Mouse (Mus musculus) neural tube, embryonic 11.5 days (tissue): Measurements from ENCODE around the gene Gclm. TPM values are rescaled to one million over a fixed set of nuclear protein-coding genes. Genes with fewer than 3 reads are reported as not detected.
"Not testable (repeated sequence)": the region's sequence is repeated elsewhere in the genome, so short reads cannot be mapped to it uniquely, and the experiment has no call there.

Experiments
- ATAC-seq: fragments of 200-750 bp; cut with Nextera tagmentation; 2 replicates; pipeline ENCODE4 v1.8.0; 2017; ENCODE audit warnings: moderate number of reproducible peaks, mild to moderate bottlenecking, moderate TSS enrichment, moderate library complexity; ENCODE audit not compliant: insufficient read depth, low FRiP score, low TSS enrichment
- DNase-seq: peaks from one replicate; pipeline ENCODE4 v3.0.0-alpha.2; 2015; ENCODE audit warnings: low spot score
- H3K27ac ChIP-seq: fragments of 300-500 bp; sonication (generic); 2 replicates; pipeline ENCODE4 v1.5.1; 2014; ENCODE audit warnings: low read depth, mild to moderate bottlenecking, low read length
- H3K27me3 ChIP-seq: fragments of 300-500 bp; sonication (generic); 2 replicates; pipeline ENCODE4 v1.6.1; 2014; ENCODE audit warnings: mild to moderate bottlenecking, low read length, mixed read lengths; ENCODE audit not compliant: control insufficient read depth, insufficient read depth
- H3K36me3 ChIP-seq: fragments of 300-500 bp; sonication (generic); 2 replicates; pipeline ENCODE4 v1.6.1; 2014; ENCODE audit warnings: mild to moderate bottlenecking, low read length, moderate library complexity, mixed read lengths; ENCODE audit not compliant: control insufficient read depth, insufficient read depth
- H3K4me1 ChIP-seq: fragments of 300-500 bp; sonication (generic); 2 replicates; pipeline ENCODE4 v1.6.1; 2014; ENCODE audit warnings: low read length, mixed read lengths; ENCODE audit not compliant: control insufficient read depth, insufficient read depth
- H3K4me2 ChIP-seq: fragments of 300-500 bp; sonication (generic); 2 replicates; pipeline ENCODE4 v1.6.1; 2014; ENCODE audit warnings: low read depth, mild to moderate bottlenecking, moderate library complexity
- H3K4me3 ChIP-seq: fragments of 300-500 bp; sonication (generic); 2 replicates; pipeline ENCODE4 v1.5.1; 2014; ENCODE audit warnings: low read depth, low read length
- H3K9ac ChIP-seq: fragments of 300-500 bp; sonication (generic); 2 replicates; pipeline ENCODE4 v1.6.1; 2014; ENCODE audit warnings: mild to moderate bottlenecking, low read length
- H3K9me3 ChIP-seq: fragments of 300-500 bp; sonication (generic); 2 replicates; pipeline ENCODE4 v1.6.1; 2016; ENCODE audit warnings: low read length; ENCODE audit not compliant: control insufficient read depth
- WGBS: fragments of 180-500 bp; shearing (Covaris S2); extraction: QIAGEN DNeasy Blood & Tissue Kit; methylation state at CpG from one replicate; pipeline ENCODE4 v1.1.7; 2014; 5-methylcytosine and 5-hydroxymethylcytosine counted together
- polyA plus RNA-seq: library from polyadenylated mRNA; unstranded; fragments of >200 nt; fragmentation: Nextera tagmentation; extraction: Ambion mirVana; gene quantifications from 2 replicates; pipeline ENCODE4 v1.2.1, GENCODE M21; 2014

Gene Gclm
- polyA plus RNA-seq, 1 experiment from 2014 or later, result 52.0 TPM

DNA sequence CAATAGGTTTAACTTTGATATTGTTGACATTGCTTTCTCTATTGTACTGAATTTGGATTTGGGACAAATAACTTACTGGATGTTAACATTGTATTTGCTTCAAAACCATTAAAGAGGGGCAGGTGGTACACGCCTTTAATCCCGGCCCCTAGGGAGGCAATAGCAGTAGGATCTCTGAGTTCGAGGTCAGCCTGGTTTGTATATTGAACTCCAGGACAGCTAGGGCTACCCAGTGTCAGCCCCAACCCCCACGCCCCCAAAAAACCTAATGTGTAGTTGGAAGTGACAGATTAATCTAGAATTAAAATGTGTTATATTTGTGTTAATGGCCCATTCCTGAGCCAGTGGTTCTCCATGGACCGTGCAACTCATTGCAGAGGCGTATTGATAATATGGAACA lies 1.0 kb downstream of the Gclm start:
- WGBS, result 33% methylated on average over 6 of the region's 6 CpGs
- ATAC-seq (no peak), DNase-seq (no peak)
- H3K4me2 ChIP-seq, result peak overlapping the region; percentile 76
- H3K9me3 ChIP-seq, result no peaks in the 10 kb centered on the region
- H3K9ac ChIP-seq, result peak overlapping the region; percentile 80; the same call in 1 of the 2 replicates
- 0 out of 2 replicates have a peak overlapping the region, but pooled peaks have one; percentile 90 for H3K27ac ChIP-seq
- H3K27me3 ChIP-seq, result no peaks in the 10 kb centered on the region
- peak overlapping the region; percentile 88 for H3K4me3 ChIP-seq
- peaks cover 6% of the 10 kb centered on the region for H3K4me1 ChIP-seq
- no peaks in the 10 kb centered on the region for H3K36me3 ChIP-seq

DNA sequence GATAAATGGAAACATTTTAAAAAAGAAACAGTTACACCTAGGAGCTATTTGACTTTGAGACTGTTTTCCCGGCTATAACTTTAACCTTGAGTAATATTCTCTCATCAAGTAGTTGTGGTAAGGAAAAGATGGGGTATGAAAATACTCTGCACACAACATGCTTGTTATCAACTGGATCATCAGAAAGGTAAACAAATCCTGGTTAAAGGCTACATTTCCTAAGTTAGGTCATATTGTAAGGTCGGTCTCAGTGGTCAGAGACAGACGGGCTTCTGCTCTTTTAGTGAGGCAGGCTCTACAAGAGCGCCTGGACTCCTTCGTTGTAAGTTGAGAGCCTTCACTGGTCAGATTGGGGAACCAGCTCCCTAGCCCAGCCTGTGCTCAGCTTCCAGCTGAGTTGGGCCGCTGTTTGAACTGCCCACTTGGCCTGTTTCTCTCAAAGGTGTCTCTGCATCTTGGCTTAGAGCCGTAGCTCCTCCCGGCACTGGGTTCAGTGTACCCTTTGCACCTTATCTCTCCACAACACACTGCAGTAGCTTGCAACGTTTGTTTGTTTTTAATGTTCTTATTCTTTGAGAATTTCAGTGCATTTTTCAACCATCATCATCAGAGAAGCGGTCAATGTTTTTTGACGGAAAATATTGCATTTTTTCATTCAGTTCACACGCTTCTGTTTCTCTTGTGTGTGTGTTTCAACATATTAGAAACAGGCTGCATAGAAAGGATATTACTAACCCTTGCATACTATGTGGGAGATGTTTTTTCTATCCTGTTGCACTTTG lies 1.8 kb downstream of the Gclm start:
- no peak overlapping the region for H3K4me2 ChIP-seq

DNA sequence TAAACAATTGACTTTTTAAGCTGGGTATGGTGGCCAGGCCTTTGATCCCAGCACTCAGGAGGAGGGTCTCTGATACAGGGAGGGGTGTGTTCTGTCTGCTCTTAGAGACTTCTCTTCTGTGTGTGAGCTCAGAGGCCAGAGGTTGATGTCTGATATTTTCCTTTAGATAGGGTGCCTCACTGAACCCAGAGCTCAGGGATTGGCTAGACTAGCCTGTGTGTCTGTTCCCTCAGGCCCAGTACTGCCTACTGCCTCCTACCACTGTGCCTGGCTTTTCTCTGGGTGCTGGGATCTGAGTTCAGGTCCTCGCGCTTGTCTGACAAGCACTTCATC lies 2.4 kb downstream of the Gclm start:
- Histone ChIP-seq H3K4me1 (peaks cover 6% of the 10 kb centered on the region), H3K27me3 (no peaks in the 10 kb centered on the region), H3K4me3 (no peak overlapping the region), H3K27ac (no peak overlapping the region), H3K36me3 (no peaks in the 10 kb centered on the region), H3K4me2 (no peak overlapping the region), H3K9me3 (no peaks in the 10 kb centered on the region), H3K9ac (no peak overlapping the region)
- ATAC-seq (no peak), DNase-seq (no peak)
- 93% methylated on average over 2 of the region's 2 CpGs for WGBS

More for the DNA sequence above, 1.8 kb downstream of the Gclm start:
- H3K36me3 ChIP-seq, result no peaks in the 10 kb centered on the region
- H3K9ac ChIP-seq, result no peak overlapping the region
- WGBS, result 66% methylated on average over 12 of the region's 12 CpGs
- H3K4me3 ChIP-seq, result no peak overlapping the region
- no peak overlapping the region for H3K27ac ChIP-seq
- DNase-seq, result no peak
- H3K4me1 ChIP-seq, result peaks cover 6% of the 10 kb centered on the region
- no peak for ATAC-seq
- H3K9me3 ChIP-seq, result no peaks in the 10 kb centered on the region
- H3K27me3 ChIP-seq, result no peaks in the 10 kb centered on the region

DNA sequence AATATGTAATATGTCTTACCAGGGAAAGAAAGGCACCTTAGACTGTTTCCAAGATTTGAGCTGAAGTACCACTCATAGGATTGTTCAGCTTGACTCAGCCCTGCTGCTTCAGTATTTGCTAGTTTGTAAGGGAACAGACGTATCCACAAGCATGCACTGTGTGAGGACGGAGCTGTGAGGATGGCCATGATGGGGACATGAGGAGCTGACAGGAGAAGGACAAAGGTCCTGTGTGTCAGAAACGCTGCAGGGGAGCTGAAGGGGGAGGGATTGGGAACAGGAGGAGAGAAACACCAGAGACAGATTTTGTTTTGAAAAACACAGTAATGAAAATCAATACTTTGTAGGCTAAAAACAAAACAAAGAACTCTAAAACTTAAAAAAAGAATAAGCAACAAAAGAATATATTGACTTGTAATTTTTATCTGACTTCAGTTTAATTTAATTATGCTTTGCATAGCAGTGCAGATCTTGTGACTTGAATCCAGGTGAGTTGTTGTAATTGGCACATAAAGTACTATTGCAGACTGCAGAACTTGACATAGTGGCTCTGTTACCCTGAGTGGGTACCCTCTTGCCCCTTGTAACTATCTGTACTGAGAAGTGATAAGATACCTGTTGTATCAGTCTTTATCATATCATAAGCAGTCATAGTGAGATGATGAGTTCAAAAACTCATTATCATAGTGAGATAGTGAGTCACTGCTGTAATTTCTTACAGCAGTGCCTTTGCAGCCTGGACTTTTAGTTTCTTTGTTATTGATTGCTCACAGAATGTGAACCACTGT lies 7.3 kb downstream of the Gclm start:
- H3K9ac ChIP-seq, result no peak overlapping the region
- no peaks in the 10 kb centered on the region for H3K36me3 ChIP-seq
- no peaks in the 10 kb centered on the region for H3K4me1 ChIP-seq
- no peak overlapping the region for H3K4me3 ChIP-seq
- H3K27ac ChIP-seq, result no peak overlapping the region
- H3K9me3 ChIP-seq, result no peaks in the 10 kb centered on the region
- H3K4me2 ChIP-seq, result no peak overlapping the region
- ATAC-seq (no peak), DNase-seq (no peak)
- H3K27me3 ChIP-seq, result no peaks in the 10 kb centered on the region
- WGBS, result 57% methylated on average over 3 of the region's 3 CpGs

GRCm38 (mm10) chr3:122254050-122254449 lies 8.7 kb downstream of the Gclm start:
- not testable (repeated sequence) for H3K36me3 ChIP-seq, H3K27me3 ChIP-seq

DNA sequence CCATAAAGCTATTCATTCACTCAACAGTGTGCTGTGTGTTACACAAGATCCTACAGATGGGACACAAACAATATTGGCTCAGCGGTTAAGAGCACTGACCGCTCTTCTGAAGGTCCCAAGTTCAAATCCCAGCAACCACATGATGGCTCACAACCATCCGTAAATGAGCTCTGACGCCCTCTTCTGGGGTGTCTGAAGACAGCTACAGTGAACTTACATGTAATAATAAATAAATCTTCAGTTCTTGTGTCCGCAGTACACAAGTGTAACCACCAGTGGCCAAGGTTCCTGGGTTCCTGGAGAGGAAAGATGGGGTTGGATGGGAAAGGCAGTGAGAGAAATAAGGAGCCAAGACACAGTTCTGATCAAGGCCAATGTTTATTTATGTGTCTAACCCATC lies 24.6 kb downstream of the Gclm start:
- DNase-seq, result no peak
- WGBS, result 72% methylated on average over 5 of the region's 5 CpGs
- H3K27me3 ChIP-seq, result no peaks in the 10 kb centered on the region

More at GRCm38 (mm10) chr3:122254050-122254449, 8.7 kb downstream of the Gclm start:
- H3K4me3 ChIP-seq, ATAC-seq, H3K4me2 ChIP-seq, H3K9me3 ChIP-seq, H3K27ac ChIP-seq, DNase-seq, H3K4me1 ChIP-seq, H3K9ac ChIP-seq: not testable (repeated sequence)
- 94% methylated on average over 7 of the region's 7 CpGs for WGBS

DNA sequence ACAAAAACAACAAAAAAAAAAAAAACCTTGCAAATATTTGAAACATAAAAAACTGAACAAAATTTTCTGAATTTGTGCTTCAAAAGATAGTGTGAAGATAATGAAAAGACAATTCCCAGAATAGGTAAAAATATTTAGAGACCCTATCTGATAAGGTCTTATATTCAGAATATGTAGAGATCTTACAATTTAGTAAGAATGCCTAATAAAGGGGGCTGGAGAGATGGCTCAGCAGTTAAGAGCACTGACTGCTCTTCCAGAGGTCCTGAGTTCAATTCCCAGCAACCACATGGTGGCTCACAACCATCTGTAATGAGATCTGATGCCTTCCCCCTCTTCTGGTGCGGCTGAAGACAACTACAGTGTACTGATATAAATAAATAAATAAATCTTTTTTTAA lies 27.2 kb downstream of the Gclm start:
- ATAC-seq, H3K9me3 ChIP-seq, H3K27ac ChIP-seq, H3K27me3 ChIP-seq, DNase-seq, H3K36me3 ChIP-seq, H3K9ac ChIP-seq, H3K4me3 ChIP-seq, H3K4me2 ChIP-seq: not testable (repeated sequence)
- peaks cover 15% of the 10 kb centered on the region for H3K4me1 ChIP-seq
- 89% methylated on average over 1 of the region's 1 CpGs for WGBS

More for the DNA sequence above, 24.6 kb downstream of the Gclm start:
- no peak overlapping the region for H3K9ac ChIP-seq
- no peaks in the 10 kb centered on the region for H3K36me3 ChIP-seq
- H3K4me3 ChIP-seq, result no peak overlapping the region
- no peak overlapping the region for H3K27ac ChIP-seq
- no peak for ATAC-seq
- no peaks in the 10 kb centered on the region for H3K9me3 ChIP-seq
- H3K4me2 ChIP-seq, result no peak overlapping the region
- H3K4me1 ChIP-seq, result peaks cover under 1% of the 10 kb centered on the region; the same call in 1 of the 2 replicates

GRCm38 (mm10) chr3:122273407-122274240 lies 28.3 kb downstream of the Gclm start:
- Histone ChIP-seq H3K9me3 (no peaks in the 10 kb centered on the region), H3K36me3 (peaks cover 4% of the 10 kb centered on the region), H3K27ac (no peak overlapping the region), H3K4me2 (peak overlapping the region; percentile 21; the same call in 1 of the 2 replicates), H3K9ac (no peak overlapping the region), H3K4me3 (peak overlapping the region; percentile 73), H3K4me1 (peaks cover 15% of the 10 kb centered on the region), H3K27me3 (no peaks in the 10 kb centered on the region)
- ATAC-seq (peak; percentile 88; the same call in 1 of the 2 replicates), DNase-seq (no peak)
- WGBS, result 11% methylated on average over 20 of the region's 20 CpGs
